Mouse (Mus musculus) liver, embryonic 11.5 days (tissue): ENCODE data around the gene Eno3. TPM values are rescaled to one million over a fixed set of nuclear protein-coding genes. Genes with fewer than 3 reads are reported as not detected.

Experiments
- ATAC-seq: fragments of 200-750 bp; cut with Nextera tagmentation; replicated peaks from 2 replicates; pipeline ENCODE4 v1.8.0; 2017; ENCODE audit warnings: moderate number of reproducible peaks, mild to moderate bottlenecking, moderate TSS enrichment, moderate library complexity; ENCODE audit not compliant: low FRiP score
- DNase-seq: peaks from one replicate; pipeline ENCODE4 v3.0.0-alpha.2; 2017; ENCODE audit warnings: low spot score
- H3K27ac ChIP-seq: fragments of 300-500 bp; sonication (generic); 2 replicates; pipeline ENCODE4 v1.5.1; 2014; ENCODE audit warnings: mild to moderate bottlenecking, low read depth, low read length, control low read depth
- H3K27me3 ChIP-seq: fragments of 300-500 bp; sonication (generic); replicated peaks from 2 replicates; pipeline ENCODE4 v1.6.1; 2014; ENCODE audit warnings: low read length, mixed read lengths; ENCODE audit not compliant: control insufficient read depth, insufficient read depth
- H3K36me3 ChIP-seq: fragments of 300-500 bp; sonication (generic); 2 replicates; pipeline ENCODE4 v1.6.1; 2014; ENCODE audit warnings: mild to moderate bottlenecking, low read length, moderate library complexity, mixed read lengths; ENCODE audit not compliant: control insufficient read depth, insufficient read depth
- H3K4me1 ChIP-seq: fragments of 300-500 bp; sonication (generic); replicated peaks from 2 replicates; pipeline ENCODE4 v1.6.1; 2014; ENCODE audit warnings: low read length, mixed read lengths; ENCODE audit not compliant: control insufficient read depth, insufficient read depth
- H3K4me2 ChIP-seq: fragments of 300-500 bp; sonication (generic); 2 replicates; pipeline ENCODE4 v1.6.1; 2014; ENCODE audit warnings: mild to moderate bottlenecking, control low read depth, moderate library complexity
- H3K4me3 ChIP-seq: fragments of 300-500 bp; sonication (generic); 2 replicates; pipeline ENCODE4 v1.5.1; 2014; ENCODE audit warnings: low read depth, low read length, control low read depth
- H3K9ac ChIP-seq: fragments of 300-500 bp; sonication (generic); 2 replicates; pipeline ENCODE4 v1.6.1; 2014; ENCODE audit warnings: low read depth, low read length, control low read depth
- H3K9me3 ChIP-seq: fragments of 300-500 bp; sonication (generic); 2 replicates; pipeline ENCODE4 v1.6.1; 2016; ENCODE audit warnings: low read length, inconsistent platforms, mixed read lengths; ENCODE audit not compliant: control insufficient read depth
- WGBS: fragments of 180-500 bp; shearing (Covaris S2); extraction: QIAGEN DNeasy Blood & Tissue Kit; methylation state at CpG from one replicate; pipeline ENCODE4 v1.1.7; 2014; 5-methylcytosine and 5-hydroxymethylcytosine counted together
- polyA plus RNA-seq: library from polyadenylated mRNA; unstranded; fragments of >200 nt; fragmentation: Nextera tagmentation; extraction: Ambion mirVana; gene quantifications from 2 replicates; pipeline ENCODE4 v1.2.1, GENCODE M21; 2014

The Eno3 gene
- 19.8 and 20.1 TPM in 2 replicates for polyA plus RNA-seq

DNA sequence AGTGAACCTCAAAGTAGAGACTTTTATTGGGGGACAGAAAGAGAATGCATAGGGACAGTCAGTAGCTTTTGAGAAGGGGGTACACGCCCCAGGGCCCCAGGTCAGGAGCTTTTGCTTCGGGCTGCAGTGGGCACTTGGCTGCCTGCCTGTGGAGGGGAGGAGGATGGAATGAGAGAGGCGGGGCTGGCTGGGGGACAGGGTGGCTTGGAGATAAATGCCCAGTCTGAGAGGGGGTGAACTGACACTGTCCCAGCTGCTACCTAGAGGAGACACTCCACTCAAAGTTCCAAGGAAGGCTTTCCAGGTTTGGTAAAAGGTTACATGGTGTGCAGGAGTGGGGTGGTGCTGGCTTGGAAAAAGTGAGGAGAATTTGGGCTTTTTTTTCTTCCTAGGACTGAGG, at the start of gene Eno3:
Eno3 (plus strand) TSS at position 239 of the 400 bp plus-strand sequence.
- ATAC-seq (no peak), DNase-seq (no peak)

DNA sequence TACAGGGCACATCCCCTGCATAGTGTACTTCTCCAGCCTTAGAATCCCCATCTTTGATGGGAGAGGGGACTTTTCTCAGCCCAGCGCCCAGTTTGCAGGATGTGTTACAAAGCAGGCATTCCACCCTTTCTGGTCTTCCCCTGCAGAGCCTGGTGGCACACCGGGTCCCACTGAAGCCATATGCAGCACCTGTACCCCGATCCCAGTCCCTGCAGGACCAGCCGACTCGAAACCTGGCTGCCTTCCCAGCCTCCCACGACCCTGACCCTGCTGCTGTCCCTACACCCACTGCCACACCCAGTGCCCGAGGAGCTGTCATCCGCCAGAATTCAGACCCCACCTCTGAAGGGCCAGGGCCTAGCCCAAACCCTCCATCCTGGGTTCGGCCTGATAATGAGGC, 49.4 kb upstream of the Eno3 start:
- peaks cover 67% of the 10 kb centered on the region for H3K36me3 ChIP-seq
- ATAC-seq, result no peak

More for the DNA sequence above, at the start of gene Eno3:
- H3K4me2 ChIP-seq, result peak within 1 kb of the TSS; percentile 92
- peak within 1 kb of the TSS; percentile 100 for H3K27ac ChIP-seq
- H3K4me1 ChIP-seq, result peaks cover 40% of the 10 kb centered on the region
- peaks cover 11% of the 10 kb centered on the region for H3K36me3 ChIP-seq
- H3K9me3 ChIP-seq, result no peaks in the 10 kb centered on the region
- 8% methylated on average over 3 of the region's 3 CpGs for WGBS
- peak within 1 kb of the TSS; percentile 100 for H3K9ac ChIP-seq
- H3K4me3 ChIP-seq, result peak within 1 kb of the TSS; percentile 100
- no peaks in the 10 kb centered on the region for H3K27me3 ChIP-seq

DNA sequence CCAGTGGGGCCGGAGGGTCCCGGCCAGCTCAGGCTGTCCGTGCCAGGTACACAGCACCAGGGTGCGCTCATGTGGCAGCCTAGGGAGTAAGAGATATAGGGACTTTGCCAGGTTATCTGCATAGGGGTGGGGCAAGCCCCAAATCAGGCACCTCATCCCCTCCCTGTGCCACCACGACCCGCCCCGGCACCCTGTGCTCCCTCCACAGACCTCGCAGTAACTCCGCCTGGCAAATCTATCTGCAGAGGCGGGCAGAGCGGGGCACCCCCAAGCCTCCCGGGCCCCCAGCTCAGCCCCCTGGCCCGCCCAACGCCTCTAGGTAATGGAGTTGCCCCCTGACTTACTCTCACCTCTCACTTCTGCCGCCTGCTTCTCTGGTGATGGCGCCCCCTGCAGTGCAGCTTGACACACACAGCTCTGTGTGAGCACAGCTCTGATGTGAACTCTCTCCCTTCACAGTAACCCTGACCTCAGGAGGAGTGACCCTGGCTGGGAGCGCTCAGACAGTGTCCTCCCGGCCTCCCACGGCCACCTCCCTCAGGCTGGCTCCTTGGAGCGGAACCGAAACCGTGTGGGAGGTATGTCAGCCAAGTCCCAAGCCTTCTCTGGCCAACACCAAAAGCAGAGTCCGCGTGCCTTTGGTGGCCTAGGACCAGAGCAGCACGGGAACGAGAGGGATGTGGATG, 48.5 kb upstream of the Eno3 start:
- Histone ChIP-seq H3K9me3 (no peaks in the 10 kb centered on the region), H3K27me3 (no peaks in the 10 kb centered on the region), H3K27ac (no peak overlapping the region), H3K4me2 (no peak overlapping the region), H3K9ac (no peak overlapping the region), H3K4me3 (no peak overlapping the region), H3K36me3 (peaks cover 64% of the 10 kb centered on the region), H3K4me1 (no peaks in the 10 kb centered on the region)
- 89% methylated on average over 26 of the region's 26 CpGs for WGBS
- DNase-seq, result no peak
- peak; percentile 26; the same call in 1 of the 2 replicates for ATAC-seq

More for the DNA sequence above, 49.4 kb upstream of the Eno3 start:
- Histone ChIP-seq H3K4me3 (no peak overlapping the region), H3K9ac (no peak overlapping the region), H3K27me3 (no peaks in the 10 kb centered on the region), H3K27ac (no peak overlapping the region), H3K4me2 (no peak overlapping the region), H3K9me3 (no peaks in the 10 kb centered on the region), H3K4me1 (no peaks in the 10 kb centered on the region)
- DNase-seq, result no peak
- WGBS, result 87% methylated on average over 9 of the region's 9 CpGs

DNA sequence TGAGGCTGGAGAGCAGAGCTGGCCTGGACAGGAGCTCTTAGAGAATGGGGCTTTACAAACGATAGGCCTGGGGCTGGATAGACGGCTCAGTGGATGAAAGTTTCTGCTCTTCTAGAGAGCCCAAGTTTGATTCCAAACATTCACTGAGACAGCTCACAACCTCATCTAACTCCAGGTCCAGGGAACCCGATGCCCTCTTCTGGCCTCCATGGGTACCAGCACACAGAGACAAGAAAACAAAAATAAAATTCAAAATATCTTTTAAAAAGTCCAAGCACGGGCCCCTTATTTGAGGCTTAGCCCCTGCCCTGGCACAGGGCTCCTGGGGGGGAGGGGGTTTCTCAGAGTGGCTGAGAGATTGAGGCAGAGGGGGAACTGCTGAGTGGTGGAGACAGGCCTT, 46.2 kb upstream of the Eno3 start:
- ATAC-seq (no peak), DNase-seq (no peak)
- Histone ChIP-seq H3K9ac (no peak overlapping the region), H3K27me3 (no peaks in the 10 kb centered on the region; the same call in 1 of the 2 replicates), H3K4me1 (peaks cover 10% of the 10 kb centered on the region), H3K36me3 (peaks cover 50% of the 10 kb centered on the region), H3K4me2 (no peak overlapping the region), H3K27ac (no peak overlapping the region), H3K9me3 (no peaks in the 10 kb centered on the region), H3K4me3 (no peak overlapping the region)
- 89% methylated on average over 4 of the region's 4 CpGs for WGBS

DNA sequence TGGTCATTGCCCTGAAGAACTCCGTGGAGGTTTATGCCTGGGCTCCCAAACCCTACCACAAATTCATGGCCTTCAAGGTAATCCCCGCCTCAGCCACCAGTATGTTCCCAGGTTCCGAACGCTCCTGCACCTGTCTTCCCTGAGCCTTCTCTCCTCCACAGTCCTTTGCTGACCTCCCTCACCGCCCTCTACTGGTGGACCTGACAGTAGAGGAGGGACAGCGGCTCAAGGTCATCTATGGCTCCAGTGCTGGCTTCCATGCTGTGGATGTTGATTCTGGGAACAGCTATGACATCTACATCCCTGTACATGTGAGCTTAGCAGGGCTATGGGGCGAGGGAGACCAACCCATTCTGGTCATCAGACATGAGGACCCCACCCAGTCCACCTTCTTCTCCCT, 44.5 kb upstream of the Eno3 start:
- no peak overlapping the region for H3K27ac ChIP-seq
- ATAC-seq, result no peak
- H3K4me2 ChIP-seq, result no peak overlapping the region
- no peak overlapping the region for H3K9ac ChIP-seq
- H3K27me3 ChIP-seq, result peaks cover 4% of the 10 kb centered on the region; the same call in 1 of the 2 replicates
- peaks cover 10% of the 10 kb centered on the region for H3K4me1 ChIP-seq
- peaks cover 37% of the 10 kb centered on the region for H3K36me3 ChIP-seq
- no peak for DNase-seq
- no peaks in the 10 kb centered on the region for H3K9me3 ChIP-seq
- 83% methylated on average over 7 of the region's 7 CpGs for WGBS
- no peak overlapping the region for H3K4me3 ChIP-seq

DNA sequence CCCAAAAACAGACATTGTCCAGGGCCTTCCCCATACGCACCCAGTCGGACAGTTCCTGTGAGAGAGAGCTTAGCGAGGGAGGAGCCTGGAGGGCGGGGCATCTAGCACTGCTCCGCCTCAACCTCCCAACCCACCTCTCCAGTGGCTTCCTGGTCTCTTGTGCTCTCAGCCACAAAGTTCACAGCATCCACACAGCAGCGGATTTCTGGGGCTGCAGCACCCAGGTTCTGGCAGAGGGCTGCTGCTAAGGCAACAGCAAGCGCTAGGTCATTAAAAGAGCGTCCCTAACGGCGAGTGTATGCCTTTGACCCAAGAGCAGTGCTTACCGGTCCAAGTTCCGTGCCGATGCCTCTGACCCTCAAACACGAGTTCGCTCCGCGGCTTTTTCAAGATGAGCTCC, 41.9 kb upstream of the Eno3 start:
- Histone ChIP-seq H3K36me3 (peaks cover 17% of the 10 kb centered on the region), H3K27me3 (peaks cover 4% of the 10 kb centered on the region; the same call in 1 of the 2 replicates), H3K9me3 (no peaks in the 10 kb centered on the region), H3K9ac (peak overlapping the region; percentile 68), H3K4me2 (peak overlapping the region; percentile 99), H3K4me1 (peaks cover 10% of the 10 kb centered on the region), H3K27ac (no peak overlapping the region), H3K4me3 (peak overlapping the region; percentile 55)
- ATAC-seq (peak; percentile 84), DNase-seq (peak; percentile 75)
- 2% methylated on average over 17 of the region's 17 CpGs for WGBS

DNA sequence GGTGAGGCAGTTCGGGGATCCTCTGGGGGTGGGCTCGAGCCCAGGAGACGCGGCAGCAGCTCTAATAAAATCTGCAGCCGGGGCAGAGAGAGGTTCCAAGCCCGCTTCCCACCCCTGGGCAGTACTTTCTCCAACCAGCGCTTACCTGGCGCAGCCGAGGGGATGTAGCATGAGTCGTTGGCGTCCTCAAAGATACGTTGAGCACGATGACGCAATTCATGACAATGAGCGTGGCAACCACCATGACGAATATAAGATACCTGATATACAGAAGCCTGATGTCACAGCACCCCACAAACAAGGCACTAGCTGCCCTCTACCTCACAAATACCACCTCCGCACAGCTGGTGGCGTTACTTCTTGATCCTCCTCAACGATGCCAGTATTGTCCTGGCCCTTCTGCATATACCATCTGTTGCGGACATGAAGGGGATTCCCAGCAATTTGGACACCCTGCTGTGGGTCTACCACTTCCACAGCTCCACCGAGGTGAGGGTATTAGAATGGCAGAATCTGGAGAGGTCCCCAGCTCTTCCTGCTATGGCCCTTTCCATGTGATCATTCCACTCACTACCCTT, 41.4 kb upstream of the Eno3 start, which contains the start of gene 4930544D05Rik:
4930544D05Rik (plus strand) TSS at position 333 of the 578 bp plus-strand sequence.
- no peak for DNase-seq
- Histone ChIP-seq H3K27me3 (peaks cover 4% of the 10 kb centered on the region; the same call in 1 of the 2 replicates), H3K4me3 (peak within 1 kb of the TSS; percentile 55), H3K27ac (no peak within 1 kb of the TSS), H3K36me3 (peaks cover 11% of the 10 kb centered on the region), H3K4me2 (peak within 1 kb of the TSS; percentile 99), H3K9ac (peak within 1 kb of the TSS; percentile 68), H3K4me1 (peaks cover 10% of the 10 kb centered on the region), H3K9me3 (no peaks in the 10 kb centered on the region)
- ATAC-seq, result 0 out of 2 replicates have a peak, but pooled peaks have one; percentile 11
- 17% methylated on average over 21 of the region's 21 CpGs for WGBS

DNA sequence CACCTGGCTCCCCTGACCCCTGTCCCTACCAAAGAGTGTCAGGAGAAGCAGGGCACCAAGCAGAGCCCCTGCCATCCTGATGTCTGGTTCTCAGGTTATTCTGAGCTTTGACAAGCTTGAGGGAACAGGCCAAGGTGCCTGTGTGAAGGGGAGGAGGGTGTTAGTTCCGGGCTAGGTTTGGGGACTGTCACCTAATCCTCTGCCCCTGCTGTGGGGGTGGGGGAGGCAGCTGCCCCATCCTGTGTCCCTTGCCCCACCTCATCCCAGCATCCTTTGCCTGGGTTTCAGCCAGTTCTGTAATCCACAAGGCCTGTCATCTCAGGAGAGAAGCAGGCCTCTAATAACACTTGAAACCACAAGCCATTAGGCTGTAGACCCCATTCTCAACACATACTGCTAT, 37.9 kb upstream of the Eno3 start, which contains the start of gene Chrne:
Chrne (minus strand) TSS at position 116 of the 400 bp plus-strand sequence.
- Histone ChIP-seq H3K9ac (no peak within 1 kb of the TSS), H3K27me3 (peaks cover 4% of the 10 kb centered on the region; the same call in 1 of the 2 replicates), H3K4me2 (no peak within 1 kb of the TSS), H3K36me3 (no peaks in the 10 kb centered on the region), H3K9me3 (no peaks in the 10 kb centered on the region), H3K4me3 (no peak within 1 kb of the TSS), H3K27ac (no peak within 1 kb of the TSS), H3K4me1 (peaks cover 16% of the 10 kb centered on the region)
- DNase-seq, result no peak
- ATAC-seq, result no peak
- 26% methylated on average over 1 of the region's 1 CpGs for WGBS
